Mouse (Mus musculus): Measurements from ENCODE around the gene Fancf. TPM values are rescaled to one million over a fixed set of nuclear protein-coding genes. Genes with fewer than 3 reads are reported as not detected.
A peak's percentile ranks its signal among the peaks of the same experiment; 100 is the strongest.

Gene Fancf
- polyA plus RNA-seq, 1 experiment from 2014 or later = 5.9 TPM

DNA sequence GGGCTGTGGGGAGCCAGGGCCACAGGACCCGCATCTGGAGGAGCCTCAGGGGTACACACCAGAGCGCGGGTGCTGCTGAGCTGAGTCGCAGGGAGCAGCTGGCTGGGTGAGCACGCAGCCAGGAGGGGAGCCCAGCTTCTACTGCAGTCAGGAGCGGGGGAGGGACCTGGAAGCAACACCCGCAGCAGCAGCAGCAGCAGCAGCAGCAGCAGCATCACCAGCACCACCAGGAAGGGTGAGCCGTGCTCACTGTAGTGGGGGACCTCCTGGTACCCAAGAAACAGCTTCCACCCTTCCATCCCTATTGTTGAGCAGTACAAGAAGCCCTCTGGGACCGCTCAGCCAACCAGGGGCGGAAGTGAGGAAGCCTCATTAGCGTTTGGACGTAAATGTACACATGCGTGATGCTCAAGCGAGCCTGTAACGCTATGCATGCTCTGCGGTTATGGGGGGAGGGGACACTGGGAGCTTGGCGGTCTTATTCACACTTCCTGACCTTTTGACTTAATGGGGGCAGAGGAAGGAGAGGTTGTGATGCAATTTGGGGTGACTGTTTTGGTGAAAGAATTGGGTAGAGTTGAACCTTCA lies 17.2 kb upstream of the Fancf start:
- Histone ChIP-seq H3K4me3 (peak overlapping the region; percentile 60), H3K9me3 (no peaks in the 10 kb centered on the region), H3K27me3 (replicated peaks) (no peaks in the 10 kb centered on the region), H3K36me3 (no peaks in the 10 kb centered on the region), H3K4me2 (peak overlapping the region; percentile 93), H3K9ac (peak overlapping the region; percentile 81), H3K4me1 (peaks cover 12% of the 10 kb centered on the region; the same call in 1 of the 2 replicates), H3K27ac (replicated peaks) (peak overlapping the region; percentile 85)
- peak; percentile 42; the same call in 1 of the 2 replicates for ATAC-seq (ENCODE audit: extremely low read depth, insufficient number of reproducible peaks, low FRiP score, low TSS enrichment)
- 2% methylated on average over 17 of the region's 17 CpGs for WGBS

- ATAC-seq (ENCODE audit: extremely low read depth, insufficient number of reproducible peaks, low FRiP score, low TSS enrichment) = no peak
- Histone ChIP-seq H3K27ac (replicated peaks) (peak overlapping the region; percentile 85), H3K9me3 (no peaks in the 10 kb centered on the region), H3K9ac (peak overlapping the region; percentile 81), H3K4me1 (peaks cover 12% of the 10 kb centered on the region; the same call in 1 of the 2 replicates), H3K4me2 (peak overlapping the region; percentile 93), H3K4me3 (peak overlapping the region; percentile 60), H3K27me3 (replicated peaks) (no peaks in the 10 kb centered on the region), H3K36me3 (no peaks in the 10 kb centered on the region)
- 5% methylated on average over 8 of the region's 8 CpGs for WGBS
Observed at GRCm38 (mm10) chr7:51878730-51879129, 16.7 kb upstream of the Fancf start.

DNA sequence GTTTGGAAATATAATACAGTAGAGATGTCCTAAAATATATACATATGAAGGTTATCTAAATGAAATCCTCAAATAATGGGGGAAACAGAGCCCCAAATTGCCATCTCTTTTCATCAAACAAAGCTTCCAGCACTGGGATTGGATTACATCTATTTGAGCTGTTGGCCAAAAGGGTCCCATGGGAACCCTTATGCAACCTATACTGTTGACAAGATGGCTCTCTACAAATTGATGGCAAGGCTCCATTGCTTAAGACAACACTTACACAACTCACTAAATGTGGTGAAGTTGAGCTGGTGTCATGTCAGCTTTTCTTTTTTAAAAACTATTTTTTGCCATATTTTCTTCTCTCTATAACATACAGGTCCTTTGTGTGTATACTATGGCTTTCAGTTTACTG lies 14.2 kb upstream of the Fancf start:
- no peaks in the 10 kb centered on the region for H3K27me3 ChIP-seq (replicated peaks)
- H3K27ac ChIP-seq (replicated peaks) = no peak overlapping the region
- no peaks in the 10 kb centered on the region for H3K36me3 ChIP-seq
- peaks cover 12% of the 10 kb centered on the region; the same call in 1 of the 2 replicates for H3K4me1 ChIP-seq
- ATAC-seq (ENCODE audit: extremely low read depth, insufficient number of reproducible peaks, low FRiP score, low TSS enrichment) = no peak
- no peaks in the 10 kb centered on the region for H3K9me3 ChIP-seq
- no peak overlapping the region for H3K4me3 ChIP-seq
- H3K9ac ChIP-seq = no peak overlapping the region
- H3K4me2 ChIP-seq = no peak overlapping the region

GRCm38 (mm10) chr7:51872597-51872996 lies 10.5 kb upstream of the Fancf start:
- Histone ChIP-seq H3K27ac (replicated peaks) (no peak overlapping the region), H3K4me1 (no peaks in the 10 kb centered on the region), H3K9ac (no peak overlapping the region), H3K4me2 (no peak overlapping the region), H3K36me3 (peaks cover 9% of the 10 kb centered on the region), H3K4me3 (no peak overlapping the region), H3K27me3 (replicated peaks) (no peaks in the 10 kb centered on the region), H3K9me3 (no peaks in the 10 kb centered on the region)
- no peak for ATAC-seq (ENCODE audit: extremely low read depth, insufficient number of reproducible peaks, low FRiP score, low TSS enrichment)

GRCm38 (mm10) chr7:51872041-51872440 lies 10.0 kb upstream of the Fancf start:
- Histone ChIP-seq H3K27me3 (replicated peaks) (no peaks in the 10 kb centered on the region), H3K4me1 (no peaks in the 10 kb centered on the region), H3K4me2 (no peak overlapping the region), H3K4me3 (no peak overlapping the region), H3K36me3 (peaks cover 12% of the 10 kb centered on the region), H3K27ac (replicated peaks) (no peak overlapping the region), H3K9ac (no peak overlapping the region), H3K9me3 (no peaks in the 10 kb centered on the region)
- 80% methylated on average over 1 of the region's 1 CpGs for WGBS
- ATAC-seq (ENCODE audit: extremely low read depth, insufficient number of reproducible peaks, low FRiP score, low TSS enrichment) = no peak

DNA sequence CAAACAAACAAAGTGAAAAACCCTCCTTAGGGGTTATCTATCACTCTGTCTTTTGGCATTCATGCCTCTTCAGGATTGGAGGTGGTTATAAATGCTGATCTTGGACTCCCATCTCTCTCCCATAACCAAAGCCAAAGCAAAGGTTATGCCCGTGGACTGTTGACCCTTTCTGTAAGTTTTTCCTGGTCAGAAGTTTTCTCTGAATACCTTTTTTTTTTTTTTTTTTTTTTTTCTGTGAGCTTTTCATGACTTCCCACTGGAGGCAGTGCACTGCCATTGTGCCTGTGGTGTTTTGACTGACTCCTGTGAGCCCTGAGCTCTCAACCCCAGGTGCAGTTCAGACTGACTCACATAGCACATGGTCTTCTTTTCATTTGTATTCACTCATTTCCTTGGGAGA lies 5.9 kb upstream of the Fancf start:
- no peak overlapping the region for H3K27ac ChIP-seq (replicated peaks)
- 71% methylated on average over 1 of the region's 1 CpGs for WGBS
- H3K36me3 ChIP-seq = peaks cover 26% of the 10 kb centered on the region
- no peak overlapping the region for H3K4me2 ChIP-seq
- peaks cover 2% of the 10 kb centered on the region for H3K4me1 ChIP-seq
- no peak for ATAC-seq (ENCODE audit: extremely low read depth, insufficient number of reproducible peaks, low FRiP score, low TSS enrichment)
- H3K9ac ChIP-seq = no peak overlapping the region
- no peaks in the 10 kb centered on the region for H3K27me3 ChIP-seq (replicated peaks)
- no peaks in the 10 kb centered on the region for H3K9me3 ChIP-seq
- H3K4me3 ChIP-seq = no peak overlapping the region

GRCm38 (mm10) chr7:51865336-51865735 lies 3.3 kb upstream of the Fancf start:
- H3K27ac ChIP-seq (replicated peaks) = no peak overlapping the region
- H3K4me1 ChIP-seq = peaks cover 14% of the 10 kb centered on the region
- H3K9me3 ChIP-seq = no peaks in the 10 kb centered on the region
- ATAC-seq (ENCODE audit: extremely low read depth, insufficient number of reproducible peaks, low FRiP score, low TSS enrichment) = no peak
- WGBS = 81% methylated on average over 1 of the region's 1 CpGs
- no peak overlapping the region for H3K9ac ChIP-seq
- no peak overlapping the region for H3K4me2 ChIP-seq
- no peaks in the 10 kb centered on the region for H3K27me3 ChIP-seq (replicated peaks)
- H3K4me3 ChIP-seq = no peak overlapping the region
- peaks cover 29% of the 10 kb centered on the region for H3K36me3 ChIP-seq

GRCm38 (mm10) chr7:51862842-51863241 lies 775 bp upstream of the Fancf start:
- peak overlapping the region; percentile 88 for H3K4me2 ChIP-seq
- H3K9ac ChIP-seq = peak overlapping the region; percentile 92
- H3K4me3 ChIP-seq = peak overlapping the region; percentile 84
- H3K4me1 ChIP-seq = peaks cover 14% of the 10 kb centered on the region
- ATAC-seq (ENCODE audit: extremely low read depth, insufficient number of reproducible peaks, low FRiP score, low TSS enrichment) = no peak
- H3K9me3 ChIP-seq = no peaks in the 10 kb centered on the region
- 62% methylated on average over 3 of the region's 3 CpGs for WGBS
- peaks cover 34% of the 10 kb centered on the region for H3K36me3 ChIP-seq
- H3K27ac ChIP-seq (replicated peaks) = no peak overlapping the region
- H3K27me3 ChIP-seq (replicated peaks) = no peaks in the 10 kb centered on the region

GRCm38 (mm10) chr7:51861250-51862096 lies 594 bp downstream of the Fancf start, which contains the start of gene Gas2:
Gas2 (plus strand) TSS chr7:51862015.
- peak; percentile 80 for ATAC-seq (ENCODE audit: extremely low read depth, insufficient number of reproducible peaks, low FRiP score, low TSS enrichment)
- peaks cover 35% of the 10 kb centered on the region for H3K36me3 ChIP-seq
- no peaks in the 10 kb centered on the region for H3K9me3 ChIP-seq
- no peaks in the 10 kb centered on the region for H3K27me3 ChIP-seq (replicated peaks)
- 7% methylated on average over 75 of the region's 105 CpGs for WGBS
- peak within 1 kb of the TSS; percentile 88 for H3K4me2 ChIP-seq
- H3K4me3 ChIP-seq = peak within 1 kb of the TSS; percentile 84
- H3K4me1 ChIP-seq = peaks cover 14% of the 10 kb centered on the region
- peak within 1 kb of the TSS; percentile 97 for H3K27ac ChIP-seq (replicated peaks)
- H3K9ac ChIP-seq = peak within 1 kb of the TSS; percentile 92

DNA sequence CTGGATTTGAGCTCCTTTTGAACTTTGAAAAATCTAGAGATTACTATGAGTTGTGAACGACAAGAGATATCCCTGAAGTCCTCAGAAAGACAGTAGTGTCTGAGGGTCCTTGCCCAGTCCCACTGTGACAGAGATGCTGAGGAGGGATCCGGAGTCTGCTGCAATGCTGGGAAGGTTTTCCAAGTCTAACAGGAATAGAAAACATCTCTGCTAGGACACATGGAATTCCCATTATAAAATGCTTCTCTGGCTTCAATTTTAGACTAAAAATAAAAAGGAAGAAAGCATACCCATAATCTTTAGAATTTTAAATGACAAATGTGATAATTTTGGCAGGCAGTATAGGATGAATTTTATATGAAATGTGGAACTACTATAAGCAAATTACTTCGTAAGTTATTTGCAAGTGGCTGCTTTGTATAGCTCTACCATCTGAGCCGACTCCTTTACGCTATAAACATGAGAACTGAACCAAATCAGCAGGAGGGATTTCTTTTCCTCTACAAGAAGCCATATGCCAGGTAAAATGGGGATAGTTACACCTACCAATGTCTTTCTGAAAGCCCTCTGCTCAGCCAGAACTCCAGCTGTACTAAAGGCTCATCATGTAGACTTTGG lies 10.1 kb downstream of the Fancf start:
- no peaks in the 10 kb centered on the region for H3K27me3 ChIP-seq (replicated peaks)
- H3K36me3 ChIP-seq = no peaks in the 10 kb centered on the region
- H3K4me2 ChIP-seq = no peak overlapping the region
- H3K4me3 ChIP-seq = no peak overlapping the region
- no peak overlapping the region for H3K9ac ChIP-seq
- 84% methylated on average over 5 of the region's 5 CpGs for WGBS
- ATAC-seq (ENCODE audit: extremely low read depth, insufficient number of reproducible peaks, low FRiP score, low TSS enrichment) = no peak
- H3K4me1 ChIP-seq = no peaks in the 10 kb centered on the region
- no peak overlapping the region for H3K27ac ChIP-seq (replicated peaks)
- no peaks in the 10 kb centered on the region for H3K9me3 ChIP-seq

DNA sequence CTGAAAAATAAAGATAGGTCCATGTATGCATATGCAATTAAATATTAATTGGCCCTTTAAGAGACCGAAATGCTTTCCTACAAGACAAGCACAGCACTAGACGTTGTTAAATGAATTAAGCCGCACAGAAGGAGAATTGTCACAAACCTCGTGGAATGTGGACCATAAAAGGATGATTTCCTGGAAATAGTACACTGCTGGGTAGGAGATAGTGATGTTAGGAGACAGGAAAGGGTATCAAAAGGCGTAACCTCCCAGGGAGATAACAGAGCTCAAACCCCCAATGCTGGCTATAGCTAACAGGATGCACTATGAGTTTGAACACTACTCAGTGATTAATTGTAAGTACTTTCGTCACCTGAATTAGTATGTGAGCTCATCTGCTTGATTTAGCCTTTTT lies 11.2 kb downstream of the Fancf start:
- H3K4me3 ChIP-seq = no peak overlapping the region
- WGBS = 65% methylated on average over 6 of the region's 6 CpGs
- no peak overlapping the region for H3K4me2 ChIP-seq
- H3K4me1 ChIP-seq = no peaks in the 10 kb centered on the region
- H3K27me3 ChIP-seq (replicated peaks) = no peaks in the 10 kb centered on the region
- H3K9me3 ChIP-seq = no peaks in the 10 kb centered on the region
- no peak overlapping the region for H3K9ac ChIP-seq
- no peak overlapping the region for H3K27ac ChIP-seq (replicated peaks)
- no peak for ATAC-seq (ENCODE audit: extremely low read depth, insufficient number of reproducible peaks, low FRiP score, low TSS enrichment)
- no peaks in the 10 kb centered on the region for H3K36me3 ChIP-seq
